Mouse (Mus musculus) layer of hippocampus, postnatal 14 days (tissue): Measurements from ENCODE around the gene Ncor1. TPM values are rescaled to one million over a fixed set of nuclear protein-coding genes. Genes with fewer than 3 reads are reported as not detected.
"Not testable (repeated sequence)": the region's sequence is repeated elsewhere in the genome, so short reads cannot be mapped to it uniquely, and the experiment has no call there.

Experiments
- DNase-seq, 2 experiments: peaks; one replicate each; pipeline ENCODE4 v3.0.0; 2021 to 2022; ENCODE audit warnings: low spot score in 2 of 2, mixed read lengths in 1 of 2
- total RNA-seq, 2 experiments: library from RNA; stranded (reverse); gene quantifications; 2 replicates each; pipeline ENCODE4 v1.2.3; 2021

Gene Ncor1
- total RNA-seq, 2 experiments from 2014 or later: 267 to 274 TPM

GRCm38 (mm10) chr11:62462529-62462928, 4.2 kb upstream of the Ncor1 start:
- DNase-seq: not testable (repeated sequence)

GRCm38 (mm10) chr11:62458780-62459179, 439 bp upstream of the Ncor1 start:
- no peak for DNase-seq

- DNase-seq: peak in 1 of 2 experiments; percentile 18
Measured at GRCm38 (mm10) chr11:62457891-62458270, 460 bp downstream of the Ncor1 start.

GRCm38 (mm10) chr11:62457241-62457890, 975 bp downstream of the Ncor1 start:
- DNase-seq: peak; percentile 82 to 90

GRCm38 (mm10) chr11:62456483-62457172, 1.7 kb downstream of the Ncor1 start:
- peak; percentile 21 to 48 for DNase-seq

- no peak for DNase-seq
Measured at GRCm38 (mm10) chr11:62456021-62456482, 2.3 kb downstream of the Ncor1 start.

GRCm38 (mm10) chr11:62455193-62455592, 3.1 kb downstream of the Ncor1 start:
- no peak for DNase-seq

- DNase-seq: no peak
Measured at GRCm38 (mm10) chr11:62448971-62449370, 9.4 kb downstream of the Ncor1 start.

GRCm38 (mm10) chr11:62445799-62446198, 12.5 kb downstream of the Ncor1 start:
- no peak for DNase-seq

- DNase-seq: no peak
Measured at GRCm38 (mm10) chr11:62440670-62441315, 17.5 kb downstream of the Ncor1 start.

- no peak for DNase-seq
Measured at GRCm38 (mm10) chr11:62432211-62432610, 26.1 kb downstream of the Ncor1 start.

GRCm38 (mm10) chr11:62427105-62427504, 31.2 kb downstream of the Ncor1 start:
- no peak for DNase-seq

GRCm38 (mm10) chr11:62426266-62426665, 32.1 kb downstream of the Ncor1 start:
- DNase-seq: no peak

- no peak for DNase-seq
Measured at GRCm38 (mm10) chr11:62424525-62424924, 33.8 kb downstream of the Ncor1 start.

- DNase-seq: no peak
Measured at GRCm38 (mm10) chr11:62415026-62415425, 43.3 kb downstream of the Ncor1 start.

- DNase-seq: no peak
Measured at GRCm38 (mm10) chr11:62409611-62410010, 48.7 kb downstream of the Ncor1 start.

GRCm38 (mm10) chr11:62408848-62409247, 49.5 kb downstream of the Ncor1 start:
- peak in 1 of 2 experiments; percentile 29 for DNase-seq

GRCm38 (mm10) chr11:62396405-62396804, 61.9 kb downstream of the Ncor1 start:
- DNase-seq: peak in 1 of 2 experiments; percentile 27

- no peak for DNase-seq
Measured at GRCm38 (mm10) chr11:62388331-62388679, 70.0 kb downstream of the Ncor1 start.

- no peak for DNase-seq
Measured at GRCm38 (mm10) chr11:62387608-62388330, 70.6 kb downstream of the Ncor1 start.

- not testable (repeated sequence) for DNase-seq
Measured at GRCm38 (mm10) chr11:62377202-62377851, 81.0 kb downstream of the Ncor1 start.
